Comparison of ENCODE assay signal across 10 mouse cellular contexts in genomic region chr6:34642075-34642547, GRCm38 (mm10). TPM values are rescaled to one million over a fixed set of nuclear protein-coding genes. Genes with fewer than 3 reads are reported as not detected.
DNase-seq lines count a peak whose midpoint lies in the region; ATAC-seq and TF ChIP-seq lines count a peak whose summit lies in the region.
"Had no signal": no experiment of that assay in that cellular context is flagged by ENCODE, and none has a peak within 500 bp of the region (broad histone marks: within the 10 kb centered on the region; RNA-seq: fewer than 3 reads in every experiment).

No protein-coding gene starts in this region.

- H3K4me3 ChIP-seq in kidney, adult 2 months (ENCODE audit: insufficient read depth, low read depth, low read length): no peak overlapping the region
- no peak overlapping the region for H3K4me3 ChIP-seq in limb, embryonic 15.5 days
- H3K4me3 ChIP-seq: limb, embryonic 12.5 days had no signal

- peak; percentile 42 for DNase-seq in kidney, adult 2 months
- no peak for DNase-seq in kidney, adult 8-10 months
- DNase-seq in 416B (ENCODE audit: low read depth) (peak; percentile 13), Patski (ENCODE audit: low read depth, low spot score) (no peak)
- no peak for DNase-seq in ovary, postnatal 36 days (ENCODE audit: low spot score)
- DNase-seq in B cell, adult 2 months: no peak

- H3K36me3 ChIP-seq in kidney, adult 2 months (ENCODE audit: control insufficient read depth, insufficient read depth, low read length): no peaks in the 10 kb centered on the region
- no peaks in the 10 kb centered on the region for H3K36me3 ChIP-seq in limb, embryonic 15.5 days
- H3K36me3 ChIP-seq: limb, embryonic 12.5 days had no signal

- peak overlapping the region; percentile 22; the same call in 1 of the 2 replicates for H3K27ac ChIP-seq in kidney, adult 2 months (ENCODE audit: insufficient read depth, low read depth, low read length)
- H3K27ac ChIP-seq in limb, embryonic 15.5 days: peak overlapping the region; percentile 8; the same call in 1 of the 2 replicates
- H3K27ac ChIP-seq: limb, embryonic 12.5 days had no signal

- 33% methylated on average over 5 of the region's 5 CpGs for WGBS in kidney, adult 2 months
- 43% methylated on average over 5 of the region's 5 CpGs for WGBS in limb, embryonic 15.5 days

- H3K4me1 ChIP-seq in kidney, adult 2 months (ENCODE audit: control insufficient read depth, insufficient read depth, low read length): no peaks in the 10 kb centered on the region
- peaks cover 19% of the 10 kb centered on the region for H3K4me1 ChIP-seq in limb, embryonic 15.5 days

- ATAC-seq in Patski: peak; percentile 6
- no peak for ATAC-seq in limb, embryonic 15.5 days (ENCODE audit: insufficient number of reproducible peaks, low FRiP score, low TSS enrichment, low read depth)
- ATAC-seq: hindbrain, embryonic 16.5 days had no signal

- TF ChIP-seq POLR2A in kidney, adult 2 months (IDR thresholded peaks at IDR 0.05; ENCODE audit: low read depth, low read length): no peak

- TF ChIP-seq CTCF in kidney, adult 2 months (conservative IDR thresholded peaks at IDR 0.05; ENCODE audit: insufficient read depth, insufficient read length, low read depth, low read length): no peak
- no peak for TF ChIP-seq CTCF in Patski (IDR thresholded peaks at IDR 0.05)

- POLR2A ChIA-PET in Patski (lab: Charles Lee): interaction anchor here (0.7 to 1.1 kb wide), 2 partner anchors 32 to 108 kb away, joined by 3 to 4 read pairs; no protein-coding TSS in a partner anchor

- no peak overlapping the region for H3K4me2 ChIP-seq in limb, embryonic 15.5 days
- H3K4me2 ChIP-seq: limb, embryonic 12.5 days; midbrain, embryonic 11.5 days had no signal

- H3K27me3 ChIP-seq in kidney, adult 2 months (replicated peaks; ENCODE audit: control insufficient read depth, insufficient read depth, low read length): no peaks in the 10 kb centered on the region
- no peaks in the 10 kb centered on the region for H3K27me3 ChIP-seq in Patski
- H3K27me3 ChIP-seq in limb, embryonic 15.5 days: no peaks in the 10 kb centered on the region
- H3K27me3 ChIP-seq: limb, embryonic 12.5 days had no signal

- in situ Hi-C loops in Patski (cut with MboI; ENCODE audit: low pct_unique_long_range_greater_than_20kb): no loop called here

- H3K9ac ChIP-seq in limb, embryonic 15.5 days: no peak overlapping the region
- H3K9ac ChIP-seq: limb, embryonic 12.5 days had no signal

- CTCF ChIA-PET in Patski (lab: Charles Lee): no interaction called here

- no peaks in the 10 kb centered on the region for H3K9me3 ChIP-seq in limb, embryonic 15.5 days
- H3K9me3 ChIP-seq: limb, embryonic 12.5 days had no signal

RNA-seq across cellular contexts. Expression of gene Cald1, which starts 43.8 kb away (rescaled TPM):
- 17.7 and 24.7 TPM in 2 replicates for polyA plus RNA-seq in kidney, adult 2 months (2012; rRNA removed)
- polyA plus RNA-seq in Patski (2021): 800 TPM
- 272 and 288 TPM in 2 replicates for polyA plus RNA-seq in limb, embryonic 15.5 days (2015; fragmentation: Nextera tagmentation; extraction: Ambion mirVana)

Comparison
In these comparisons a context has a peak if more than half of its experiments do, and no peak if none do; other contexts are left out.
1. DNase-seq: peak in kidney, adult 2 months (single experiment) and 416B (single experiment); none in kidney, adult 8-10 months (0 of 2), Patski (single experiment), ovary, postnatal 36 days (single experiment) and B cell, adult 2 months (0 of 2).
2. RNA of gene Cald1, which starts 43.8 kb away (polyA plus RNA-seq): 800 TPM in Patski (single experiment) and 272 to 288 TPM in limb, embryonic 15.5 days; 17.7 to 24.7 TPM in kidney, adult 2 months; every median in the first group is over 10 times any median in the second.